In genomic region chr5:147757832-147758587, GRCm38 (mm10) we compare ENCODE assay signal across 8 mouse cellular contexts. TPM values are rescaled to one million over a fixed set of nuclear protein-coding genes. Genes with fewer than 3 reads are reported as not detected.
DNase-seq lines count a peak whose midpoint lies in the region; ATAC-seq and TF ChIP-seq lines count a peak whose summit lies in the region.

No protein-coding gene starts in this region.

- ATAC-seq in limb, embryonic 15.5 days (ENCODE audit: insufficient number of reproducible peaks, low FRiP score, low TSS enrichment, low read depth): no peak
- no peak for ATAC-seq in neural tube, embryonic 15.5 days (ENCODE audit: low FRiP score)

- peak overlapping the region; percentile 67 for H3K4me3 ChIP-seq in bone marrow macrophage, adult 2 months (ENCODE audit: insufficient read depth, low read length)
- peak overlapping the region; percentile 16 for H3K4me3 ChIP-seq in limb, embryonic 15.5 days
- H3K4me3 ChIP-seq in neural tube, embryonic 15.5 days (replicated peaks): peak overlapping the region; percentile 14; the same call in 1 of the 2 replicates

- peak; percentile 25 for DNase-seq in layer of hippocampus, adult 9-11 months
- DNase-seq in layer of hippocampus, postnatal 36 days: no peak
- peak; percentile 33 to 35 for DNase-seq in heart, postnatal 14 days
- no peak for DNase-seq in spleen, postnatal 14 days (ENCODE audit: low spot score in 2 of 2)
- DNase-seq in thymus, adult 18-20 months: no peak

- TF ChIP-seq CTCF in bone marrow macrophage, adult 2 months (IDR thresholded peaks at IDR 0.05; ENCODE audit: low read depth, low read length): peak; percentile 88

- H3K9ac ChIP-seq in limb, embryonic 15.5 days: no peak overlapping the region
- H3K9ac ChIP-seq in neural tube, embryonic 15.5 days (replicated peaks): no peak overlapping the region

- peak; percentile 28; the same call in 1 of the 2 replicates for TF ChIP-seq POLR2A in bone marrow macrophage, adult 2 months (IDR thresholded peaks at IDR 0.05; ENCODE audit: borderline replicate concordance, low read depth, low read length)

- H3K4me2 ChIP-seq in limb, embryonic 15.5 days: peak overlapping the region; percentile 35
- peak overlapping the region; percentile 40 for H3K4me2 ChIP-seq in neural tube, embryonic 15.5 days

- no peaks in the 10 kb centered on the region for H3K9me3 ChIP-seq in limb, embryonic 15.5 days
- no peaks in the 10 kb centered on the region for H3K9me3 ChIP-seq in neural tube, embryonic 15.5 days (replicated peaks)

- H3K27me3 ChIP-seq in limb, embryonic 15.5 days: peaks cover 12% of the 10 kb centered on the region
- H3K27me3 ChIP-seq in neural tube, embryonic 15.5 days (replicated peaks): peaks cover 17% of the 10 kb centered on the region

- peak overlapping the region; percentile 82 for H3K27ac ChIP-seq in bone marrow macrophage, adult 2 months (ENCODE audit: insufficient read depth, low read depth, low read length)
- no peak overlapping the region for H3K27ac ChIP-seq in limb, embryonic 15.5 days
- no peak overlapping the region for H3K27ac ChIP-seq in neural tube, embryonic 15.5 days (replicated peaks)

- WGBS in limb, embryonic 15.5 days: 48% methylated on average over 12 of the region's 12 CpGs
- 48% methylated on average over 12 of the region's 12 CpGs for WGBS in neural tube, embryonic 15.5 days

- H3K36me3 ChIP-seq in limb, embryonic 15.5 days: no peaks in the 10 kb centered on the region
- H3K36me3 ChIP-seq in neural tube, embryonic 15.5 days: no peaks in the 10 kb centered on the region

- intact Hi-C loops in heart, postnatal 14 days (cut with DNase I): no loop called here

- peaks cover 12% of the 10 kb centered on the region for H3K4me1 ChIP-seq in bone marrow macrophage, adult 2 months (ENCODE audit: control insufficient read depth, insufficient read depth, low read length)
- H3K4me1 ChIP-seq in limb, embryonic 15.5 days: peaks cover 7% of the 10 kb centered on the region
- peaks cover 6% of the 10 kb centered on the region for H3K4me1 ChIP-seq in neural tube, embryonic 15.5 days

RNA-seq across cellular contexts. Expression of gene Flt1, which starts 32.2 kb away (rescaled TPM):
- 10 to 100 TPM; 34.2 to 40.2 TPM for total RNA-seq in layer of hippocampus, postnatal 36 days (2021)
- 0.19 and 0.21 TPM in 2 replicates for polyA plus RNA-seq in bone marrow macrophage, adult 2 months (2012; ENCODE audit: insufficient read depth, insufficient read length, missing spikeins)
- total RNA-seq in heart, postnatal 14 days (2021): 10 to 100 TPM; 62.5 to 63.6 TPM
- 11.9 and 12.2 TPM in 2 replicates for polyA plus RNA-seq in limb, embryonic 15.5 days (2015; fragmentation: Nextera tagmentation; extraction: Ambion mirVana)
- polyA plus RNA-seq in neural tube, embryonic 15.5 days (2015; fragmentation: Nextera tagmentation; extraction: Ambion mirVana): 14.7 and 14.8 TPM in 2 replicates

Comparison
In these comparisons a context has a peak if more than half of its experiments do, and no peak if none do; other contexts are left out.
1. DNase-seq: peak in layer of hippocampus, adult 9-11 months (single experiment) and heart, postnatal 14 days (2 of 2); none in layer of hippocampus, postnatal 36 days (0 of 2), spleen, postnatal 14 days (0 of 2) and thymus, adult 18-20 months (0 of 2).
2. H3K4me3 ChIP-seq: peak in every context shown above with its lines; median percentile 67 in bone marrow macrophage, adult 2 months; 16 in limb, embryonic 15.5 days; 14 in neural tube, embryonic 15.5 days.
3. RNA of gene Flt1, which starts 32.2 kb away (polyA plus RNA-seq): 14.7 to 14.8 TPM in neural tube, embryonic 15.5 days and 11.9 to 12.2 TPM in limb, embryonic 15.5 days; 0.19 to 0.21 TPM in bone marrow macrophage, adult 2 months; every median in the first group is over 10 times any median in the second.